Mouse (Mus musculus) E14TG2a.4 (cell line): Measurements from ENCODE around the gene Umodl1.

Experiments used
- CTCF ChIP-seq: conservative IDR thresholded peaks from 2 replicates; pipeline ENCODE4 v1.5.1; 2014; ENCODE audit warnings: low read length
- NANOG ChIP-seq: IDR thresholded peaks from 2 replicates; pipeline ENCODE4 v1.6.1; 2014; ENCODE audit warnings: borderline replicate concordance, low read length, mixed read lengths

DNA sequence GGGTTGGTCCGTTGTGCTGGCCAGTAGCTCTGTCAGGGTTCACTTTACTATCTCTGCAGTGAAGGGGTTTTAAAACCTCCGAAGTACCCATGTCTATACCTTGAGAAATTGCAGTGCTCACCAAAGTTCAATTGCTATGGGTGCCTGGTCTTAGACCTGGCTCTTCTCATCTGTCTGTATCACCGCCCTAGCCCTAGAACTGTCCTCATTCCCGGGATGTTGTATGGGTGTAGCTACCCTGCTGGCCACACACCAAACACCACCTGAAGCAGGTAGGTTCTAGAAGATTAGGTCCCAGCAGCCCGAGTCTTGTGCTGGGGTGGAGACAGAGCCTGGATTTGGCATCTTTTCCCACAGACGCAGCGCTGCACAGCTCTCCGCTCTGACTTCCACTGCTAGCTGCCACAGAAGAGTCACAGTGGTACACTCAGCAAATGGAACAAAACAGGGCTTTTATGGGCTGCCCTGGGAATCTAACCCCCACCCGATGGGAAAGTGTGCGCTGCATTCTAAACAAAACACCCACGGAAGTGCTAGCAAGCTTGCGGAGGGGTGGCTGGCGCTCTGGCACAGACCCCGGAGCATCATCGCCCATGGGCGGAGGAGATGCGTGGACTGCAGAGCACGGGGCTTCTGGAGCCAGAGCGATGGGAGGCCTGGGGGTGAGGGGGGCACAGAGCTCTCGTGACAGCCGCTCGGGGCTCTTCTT lies 81.9 kb downstream of the Umodl1 start:
- no peak for TF ChIP-seq CTCF
- no peak for TF ChIP-seq NANOG
